Mouse (Mus musculus) A20 (cell line): Measurements from ENCODE around the gene Vmn1r50.
"Not testable (repeated sequence)": the region's sequence is repeated elsewhere in the genome, so short reads cannot be mapped to it uniquely, and the experiment has no call there.

Experiments
- DNase-seq: peaks from one replicate; pipeline ENCODE4 v3.0.0-alpha.2; 2011; ENCODE audit warnings: low read depth, low spot score

Gene Vmn1r50

DNA sequence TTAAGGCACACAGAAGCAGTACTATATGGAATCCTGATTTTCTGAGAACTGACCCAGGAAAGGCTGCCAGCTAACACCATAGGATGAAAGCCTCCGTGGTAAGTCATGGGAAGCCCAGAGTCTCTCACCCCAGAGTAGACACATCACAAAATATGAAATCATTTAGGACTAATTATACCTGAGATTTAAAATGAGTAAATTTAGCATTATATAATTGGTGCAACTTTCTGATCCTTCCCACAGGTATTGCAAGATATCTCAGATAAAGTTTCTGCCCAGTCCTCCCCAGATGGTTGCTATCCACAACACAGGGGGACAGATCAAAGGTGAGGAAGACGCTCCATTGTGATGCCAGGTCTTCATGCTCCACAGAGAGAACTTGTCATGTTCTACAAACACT lies at the start of gene Vmn1r50:
TSS of gene Vmn1r50 (plus strand) at position 301 of the 400 bp plus-strand sequence.
- DNase-seq, result no peak

DNA sequence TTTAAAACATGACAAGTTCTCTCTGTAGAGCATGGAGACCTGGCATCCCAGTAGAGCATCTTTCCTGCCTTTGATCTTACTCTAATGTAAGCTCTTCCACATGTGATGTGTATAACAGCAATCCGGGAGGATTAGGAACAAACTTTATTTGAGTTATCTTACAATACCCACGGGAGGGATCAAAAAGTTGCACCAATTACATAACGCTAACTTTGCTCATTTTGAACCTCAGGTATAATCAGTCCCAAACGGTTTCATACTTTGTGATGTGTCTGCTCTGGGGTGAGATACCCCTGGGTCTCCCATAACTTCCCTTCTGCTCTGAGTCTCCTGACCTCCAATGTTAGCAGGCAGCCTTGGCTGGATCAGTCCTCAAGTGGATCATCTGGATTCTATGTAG lies 22.8 kb upstream of the Vmn1r50 start, which contains the start of gene Vmn1r49:
TSS of gene Vmn1r49 (minus strand) at position 101 of the 400 bp plus-strand sequence.
- DNase-seq, result no peak

DNA sequence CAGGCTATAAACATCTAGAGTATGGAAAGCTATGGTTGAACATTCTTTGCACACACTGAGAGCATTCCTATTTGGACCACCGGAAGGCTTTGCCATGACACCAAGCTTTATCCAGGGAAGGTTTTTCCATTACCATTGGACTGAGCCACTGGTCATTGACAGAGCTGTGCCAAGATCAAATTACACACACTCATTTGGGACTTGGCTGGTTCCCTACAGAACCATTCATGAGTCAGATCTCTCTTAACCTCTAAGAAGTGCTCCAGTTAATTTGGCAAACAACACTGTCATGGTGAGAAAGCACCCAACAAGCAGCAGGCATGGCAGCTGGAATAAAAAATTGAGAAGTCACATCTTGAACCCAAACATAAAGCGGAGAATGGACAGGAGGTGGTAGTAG lies 664 bp upstream of the Vmn1r50 start:
- no peak for DNase-seq

DNA sequence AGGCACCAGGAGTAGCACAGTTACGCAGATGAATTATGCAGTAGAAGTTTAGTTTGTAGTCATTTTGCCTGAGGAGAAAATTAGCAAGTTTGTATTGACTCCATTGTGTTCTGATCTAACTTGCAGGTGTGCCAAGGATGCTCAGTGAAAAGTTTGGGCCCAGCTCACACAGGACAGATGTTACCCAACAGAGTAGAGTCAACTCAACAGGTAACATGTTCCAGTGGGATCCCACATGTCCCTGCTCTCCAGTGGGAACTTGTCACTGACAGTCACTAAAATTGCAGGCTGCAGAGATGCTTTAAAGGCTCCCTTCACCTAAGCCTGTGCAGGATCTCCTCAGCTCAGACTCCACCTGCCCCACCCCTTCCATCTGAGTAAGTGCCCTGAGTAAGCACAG lies 21.1 kb downstream of the Vmn1r50 start, which contains the start of gene Vmn1r51:
TSS of gene Vmn1r51 (plus strand) at position 301 of the 400 bp plus-strand sequence.
- DNase-seq, result not testable (repeated sequence)
